Mouse (Mus musculus) lung, postnatal 10 days (tissue): ENCODE measurements around the gene Gabrg3.

Experiments used
- DNase-seq: peaks from one replicate; pipeline ENCODE4 v3.0.0; 2021

Gene Gabrg3

DNA sequence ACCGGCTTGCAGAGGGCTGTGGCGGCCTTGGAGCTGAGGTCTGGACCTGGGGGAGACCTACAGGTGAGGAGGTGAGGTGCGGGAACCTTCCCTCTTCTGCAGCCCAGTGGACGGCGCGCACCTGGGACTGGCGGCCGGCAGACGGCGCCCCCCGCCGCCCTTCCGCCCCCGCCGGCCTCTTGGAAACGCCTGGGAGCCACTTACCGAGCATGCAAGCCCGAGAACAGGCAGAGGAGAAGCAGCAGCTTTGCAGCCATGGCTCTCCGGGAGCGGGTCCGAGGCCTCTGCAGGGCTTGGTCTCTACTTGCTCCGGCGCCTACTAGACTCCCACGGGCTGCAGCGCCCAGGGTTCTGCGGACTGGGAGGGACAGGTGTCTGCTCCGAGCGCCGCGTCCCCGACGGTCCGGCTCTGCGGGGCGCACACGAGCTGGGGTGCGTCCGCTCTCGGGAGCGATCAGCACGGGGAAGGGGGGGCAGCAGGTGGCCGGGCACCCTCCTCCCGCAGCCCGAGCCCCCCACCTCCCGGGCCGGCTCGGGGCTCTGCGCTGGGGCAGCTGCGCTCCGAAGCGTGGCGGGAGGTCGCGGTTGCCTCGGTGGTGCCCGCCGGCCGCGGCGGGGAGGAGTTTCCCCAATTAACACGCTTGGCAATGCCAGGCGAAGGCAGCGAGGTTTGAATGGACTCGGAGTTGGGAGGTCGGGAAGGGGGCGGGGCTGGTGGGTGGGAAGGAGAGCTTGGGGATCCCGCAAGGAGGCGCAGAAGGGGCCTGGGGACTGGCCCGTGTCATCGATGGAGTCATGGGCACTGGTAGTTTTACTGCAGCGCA, at the start of gene Gabrg3:
Gabrg3 (minus strand) TSS at position 672 of the 824 bp plus-strand sequence.
- DNase-seq: no peak

DNA sequence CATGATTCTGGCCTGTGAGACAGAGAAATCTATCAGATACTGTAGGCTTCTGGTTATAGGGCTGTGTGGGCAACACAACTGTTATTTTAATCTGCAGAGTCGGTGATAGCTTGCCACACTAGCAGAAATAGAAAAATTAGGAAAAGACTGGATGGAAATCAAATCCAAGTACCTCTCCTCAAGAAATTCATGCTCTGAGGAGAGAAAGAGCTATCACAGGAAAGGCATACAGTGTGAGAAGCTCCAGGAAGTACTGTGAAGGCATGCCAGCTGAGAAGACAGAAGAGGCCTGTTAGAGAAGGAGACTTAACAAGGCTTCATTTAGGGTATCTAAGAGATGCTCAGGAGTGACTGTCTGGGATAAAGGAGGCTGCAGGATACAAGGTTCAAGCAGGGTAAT, 35.7 kb upstream of the Gabrg3 start:
- no peak for DNase-seq

DNA sequence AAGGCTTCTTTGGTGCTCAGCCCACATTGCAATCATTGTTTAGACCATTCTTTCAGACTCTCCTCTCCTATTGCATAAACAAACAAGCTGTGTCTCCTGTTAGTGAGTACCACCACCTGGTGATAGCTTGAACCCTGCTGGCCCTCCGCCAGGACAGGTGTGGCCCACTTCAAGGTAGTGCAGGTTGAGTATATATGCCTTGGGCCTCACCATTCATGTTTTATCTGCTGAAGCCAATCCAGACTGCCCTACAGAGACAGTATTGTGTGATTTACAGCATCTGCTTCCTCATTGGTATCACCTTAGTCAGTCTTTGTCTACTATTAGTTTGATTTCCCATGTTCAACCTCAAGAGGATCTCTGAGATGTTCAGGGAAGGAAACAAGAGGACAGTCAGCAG, 34.1 kb upstream of the Gabrg3 start:
- no peak for DNase-seq

DNA sequence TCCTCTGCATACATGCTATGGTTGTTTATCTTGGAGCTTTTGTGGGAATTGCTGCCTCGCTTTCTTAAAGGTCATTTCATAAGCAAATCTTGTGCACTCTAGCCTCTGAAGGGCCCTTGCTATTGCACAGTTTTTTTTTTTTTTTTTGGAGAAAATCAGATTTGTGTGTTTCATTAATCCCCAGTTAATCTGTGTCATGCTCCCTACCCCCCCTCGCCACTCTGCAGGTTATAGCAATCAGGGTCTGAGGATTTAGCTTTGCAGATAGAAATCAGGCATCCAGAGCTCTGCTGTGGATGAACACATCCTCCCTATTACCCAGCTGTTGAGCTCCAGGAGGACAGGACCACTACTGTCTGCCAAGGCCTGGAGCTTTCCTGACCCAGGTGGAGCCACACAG, 32.4 kb upstream of the Gabrg3 start, which contains the start of gene Gabrb3:
Gabrb3 (plus strand) TSS at position 301 of the 400 bp plus-strand sequence.
- DNase-seq: no peak

DNA sequence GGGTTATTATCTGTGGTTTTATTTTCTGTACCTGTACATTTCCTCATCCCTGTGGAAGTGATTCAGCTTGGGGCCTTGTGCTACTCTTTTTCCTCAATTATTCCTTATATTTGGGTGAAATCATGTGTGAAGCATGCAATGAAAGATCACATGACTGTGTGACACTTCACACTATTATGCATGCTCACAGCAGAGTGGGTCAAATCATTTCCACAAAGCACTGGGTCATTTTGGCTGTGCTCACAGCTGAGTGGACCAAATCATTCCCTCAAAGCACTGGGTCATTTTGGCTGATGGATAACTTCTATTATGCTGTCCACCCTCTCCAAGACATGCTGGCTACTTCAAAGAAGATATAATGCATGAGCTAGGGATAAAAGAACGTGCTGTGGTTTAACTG, 25.9 kb upstream of the Gabrg3 start:
- DNase-seq: no peak

DNA sequence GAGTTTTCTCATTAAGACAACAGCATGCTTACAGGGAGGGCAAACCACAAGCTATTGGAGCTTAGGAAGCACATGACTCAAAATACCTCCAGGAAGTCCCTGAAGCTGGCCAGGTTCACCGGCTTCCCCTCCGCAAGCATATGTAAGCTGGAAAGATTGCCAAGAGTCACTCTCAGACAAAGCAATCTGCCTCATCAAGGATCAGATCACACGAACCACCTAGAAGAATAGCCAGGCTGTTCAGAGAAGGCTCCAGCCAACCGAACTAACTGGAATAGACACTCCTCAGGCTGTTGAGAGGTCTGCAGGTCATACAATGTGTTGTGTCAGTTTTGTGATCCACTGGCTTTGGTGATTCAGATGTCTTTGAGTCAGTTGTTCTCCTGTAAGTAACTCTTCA, 24.2 kb upstream of the Gabrg3 start:
- DNase-seq: no peak

DNA sequence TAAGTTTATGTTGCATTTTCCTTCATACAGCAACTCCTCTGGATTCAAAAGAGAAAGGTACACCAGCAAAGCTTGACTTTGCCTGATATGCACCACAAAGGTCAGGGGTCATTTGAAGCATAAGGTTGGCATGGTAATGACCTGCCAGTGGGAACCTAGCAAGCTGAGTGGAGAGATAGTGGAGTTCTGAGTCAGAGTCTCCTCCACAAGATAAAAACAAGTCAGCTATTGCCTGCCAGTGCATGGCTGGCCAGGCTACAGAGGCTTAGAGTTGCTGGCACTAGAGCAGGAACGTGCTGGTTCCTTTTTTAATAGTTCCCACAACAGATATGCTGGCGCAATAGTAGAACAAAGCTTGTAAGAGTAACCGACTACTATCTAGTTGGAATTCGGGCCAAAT, 6.6 kb upstream of the Gabrg3 start:
- DNase-seq: no peak

DNA sequence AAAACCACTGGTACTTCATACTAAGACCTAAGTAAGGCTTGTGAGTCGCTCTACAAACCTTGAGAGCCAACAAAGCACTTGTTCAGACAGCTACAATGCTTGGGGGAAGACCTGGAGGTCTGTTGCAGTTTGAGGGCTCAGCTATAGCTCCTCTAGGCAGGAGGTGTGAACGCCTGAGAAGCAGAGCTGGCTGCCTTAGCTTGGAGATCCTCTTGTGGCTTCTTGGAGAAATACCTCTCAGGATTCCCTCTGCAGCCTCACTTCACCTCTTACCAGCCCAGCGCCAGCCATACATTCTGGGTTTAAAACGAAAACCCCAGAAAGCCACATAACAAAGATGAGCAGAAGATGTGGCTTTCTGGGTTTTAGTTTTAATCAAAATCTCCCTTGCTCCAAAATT, 3.1 kb upstream of the Gabrg3 start:
- DNase-seq: no peak

DNA sequence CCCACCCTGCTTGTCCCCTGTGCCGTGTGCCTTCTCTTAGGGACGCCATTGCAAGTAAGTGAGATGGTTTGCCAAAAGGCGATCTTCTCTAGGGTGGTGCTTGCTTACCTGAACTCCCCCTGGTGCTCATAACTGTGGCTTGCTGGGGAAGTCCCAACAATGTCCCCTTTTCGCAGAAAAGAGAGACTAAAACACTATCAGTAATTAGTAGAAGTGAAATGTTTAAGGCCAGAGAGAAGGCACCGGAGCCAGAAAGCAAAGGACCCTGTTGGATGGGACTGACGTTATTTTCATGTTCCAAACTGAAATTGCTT, 310 bp upstream of the Gabrg3 start:
- no peak for DNase-seq

DNA sequence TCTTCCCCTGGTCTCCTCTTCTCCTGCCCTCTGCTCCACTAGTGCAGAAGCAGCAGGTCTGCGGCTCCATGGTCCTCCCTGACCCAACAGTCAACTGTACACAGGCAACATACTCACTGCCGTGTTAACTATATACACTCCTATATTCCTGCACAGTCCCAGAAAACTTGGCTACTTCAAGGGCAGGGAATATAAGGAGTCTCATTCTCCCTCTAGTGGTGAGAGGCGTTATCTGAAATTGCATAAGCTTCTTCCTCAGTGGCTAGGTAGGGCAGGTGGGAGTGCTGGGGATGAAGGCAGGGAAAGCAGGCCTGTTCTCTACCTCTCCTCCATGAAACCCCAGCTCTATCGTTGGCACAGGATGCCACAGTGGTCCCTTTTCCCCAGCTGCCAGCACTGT, 2.9 kb downstream of the Gabrg3 start:
- peak; percentile 6 for DNase-seq

DNA sequence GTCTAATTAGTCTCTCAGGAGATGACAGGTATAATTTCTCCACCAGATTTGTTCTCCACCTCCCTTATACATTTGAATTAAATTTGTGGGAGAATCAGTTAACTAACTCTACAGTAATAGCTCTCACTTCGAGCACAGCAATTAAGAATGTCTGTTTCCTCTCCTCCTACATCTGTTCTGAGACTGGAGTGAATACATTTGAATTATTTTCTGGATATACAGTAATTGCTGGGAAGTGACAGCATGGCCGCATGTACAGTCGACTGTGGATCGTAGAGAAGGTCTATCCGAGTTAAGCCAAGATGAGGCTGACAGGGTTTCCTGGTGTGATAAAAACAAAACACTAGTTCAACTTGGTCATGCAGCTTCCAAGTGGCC, 21.0 kb downstream of the Gabrg3 start:
- no peak for DNase-seq

DNA sequence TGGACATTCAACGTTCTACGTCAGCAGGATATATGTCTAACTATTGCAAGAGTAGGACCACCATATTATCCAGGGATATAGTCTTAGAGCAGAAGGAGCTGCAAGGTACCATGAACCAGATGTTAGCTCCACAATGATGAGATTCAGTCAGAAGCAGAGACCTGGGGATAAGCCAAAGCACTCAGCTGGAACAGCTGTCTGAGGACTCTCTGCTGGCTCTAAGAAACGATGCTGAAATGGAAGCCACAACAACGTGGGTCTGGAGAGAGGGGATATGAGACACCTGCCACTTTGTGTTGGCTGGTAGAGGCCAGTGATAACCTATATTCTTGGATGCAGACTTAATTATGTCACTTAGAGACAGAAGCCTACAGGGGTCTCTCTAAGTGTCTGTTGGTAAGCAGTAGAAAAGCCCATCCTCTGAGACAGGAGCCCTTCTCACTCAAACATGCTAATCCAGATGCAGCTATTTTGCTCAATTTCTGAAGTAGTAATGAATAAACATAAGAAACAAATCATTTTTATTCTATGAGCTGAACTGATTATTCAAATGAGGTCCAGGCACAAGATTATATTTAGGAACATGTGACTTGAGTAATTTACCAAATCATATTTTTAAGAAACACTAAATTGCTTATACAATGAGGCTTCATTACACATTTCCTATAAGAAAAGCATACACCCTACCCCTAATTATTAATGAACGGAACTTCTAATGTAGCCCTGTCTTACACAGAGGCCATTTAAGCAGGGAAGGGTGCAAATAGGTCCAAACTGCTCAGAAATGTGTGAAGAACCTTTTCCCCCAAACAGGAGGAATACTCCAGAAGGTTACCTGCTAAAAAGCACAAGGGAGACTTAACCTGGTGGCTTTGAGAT, 21.6 kb downstream of the Gabrg3 start:
- DNase-seq: peak; percentile 6

DNA sequence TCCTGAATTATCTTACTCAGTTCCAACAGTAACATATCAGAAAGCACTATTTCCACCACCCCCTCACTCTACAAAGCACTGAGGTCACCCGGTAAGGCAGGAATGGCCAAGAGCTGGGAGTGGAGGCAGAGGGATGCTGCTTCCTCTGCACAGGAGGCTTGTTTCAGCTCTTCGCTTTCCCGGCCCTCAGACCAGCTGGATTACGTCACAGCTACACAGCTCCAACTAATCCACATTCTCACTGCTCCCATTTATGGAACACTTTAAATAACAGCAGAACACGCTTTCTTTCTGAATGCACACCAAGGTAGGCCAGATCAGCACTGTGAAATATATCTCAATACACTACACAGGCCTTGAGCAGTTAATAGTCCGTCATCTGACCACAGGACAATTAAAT, 23.2 kb downstream of the Gabrg3 start:
- DNase-seq: no peak

DNA sequence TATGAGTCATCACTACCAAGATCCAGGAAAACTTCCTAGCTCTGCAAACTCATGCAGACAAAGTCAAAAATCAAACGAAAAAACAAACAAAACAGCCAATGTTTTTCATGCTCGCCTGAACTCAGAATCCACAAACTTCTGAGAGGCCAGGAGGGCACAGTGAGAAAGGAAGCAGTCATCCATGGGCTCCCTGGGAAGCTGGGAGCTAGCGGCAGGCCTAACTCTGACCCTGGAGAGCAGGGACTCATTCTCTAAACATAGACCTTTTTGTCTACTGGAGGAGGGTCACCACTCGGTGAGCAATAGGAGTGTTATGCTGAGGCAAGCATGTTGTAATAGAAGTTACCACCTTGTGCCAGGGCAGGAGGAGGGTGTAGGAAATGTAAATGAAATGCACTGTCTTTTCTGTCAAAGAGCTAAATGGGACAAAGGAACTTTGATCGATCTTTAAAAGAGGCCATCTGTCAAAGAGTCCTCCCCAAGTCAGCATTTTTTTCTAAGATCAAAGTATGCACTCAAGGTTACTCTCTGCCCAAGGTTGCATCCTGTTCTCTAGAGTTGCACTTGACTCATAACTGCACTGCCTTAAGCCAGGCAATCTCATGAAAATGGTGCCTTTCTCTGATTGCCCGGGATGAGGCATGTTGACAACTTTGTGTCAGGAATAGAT, 29.0 kb downstream of the Gabrg3 start:
- no peak for DNase-seq

DNA sequence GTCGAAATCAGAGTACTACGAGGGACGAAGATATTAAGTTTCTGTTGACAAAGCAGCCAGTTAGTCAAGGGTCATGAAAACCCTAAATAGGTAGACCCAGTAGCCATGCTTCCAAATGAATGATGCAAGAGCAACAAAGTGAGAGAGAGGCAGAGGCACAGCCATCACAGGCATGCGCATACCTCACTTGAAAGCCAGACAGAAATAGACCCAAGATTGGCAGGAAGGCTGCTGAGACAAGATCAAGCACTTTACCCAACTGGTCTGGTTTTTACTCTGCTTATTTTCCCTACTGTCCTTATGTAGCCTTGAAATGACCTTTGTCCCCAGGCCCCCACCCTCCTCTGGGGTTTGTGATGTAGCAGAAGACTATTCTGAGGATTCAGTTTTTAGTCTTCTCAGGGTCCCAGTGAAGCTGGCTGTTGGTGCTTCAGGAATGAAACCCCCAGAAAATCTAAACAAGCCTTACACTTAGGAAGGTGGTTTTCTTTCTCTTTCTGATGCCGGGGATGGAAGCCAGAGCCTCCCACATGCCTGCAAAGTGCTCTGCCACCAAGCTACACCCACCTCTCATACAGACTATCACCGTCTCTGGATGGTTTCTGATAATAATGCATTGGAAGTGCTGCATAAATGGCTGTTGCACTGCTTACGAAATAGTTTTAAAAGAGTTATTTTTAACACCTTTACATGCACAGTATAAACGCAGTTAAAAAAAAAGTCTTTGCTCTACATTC, 30.3 kb downstream of the Gabrg3 start:
- no peak for DNase-seq

DNA sequence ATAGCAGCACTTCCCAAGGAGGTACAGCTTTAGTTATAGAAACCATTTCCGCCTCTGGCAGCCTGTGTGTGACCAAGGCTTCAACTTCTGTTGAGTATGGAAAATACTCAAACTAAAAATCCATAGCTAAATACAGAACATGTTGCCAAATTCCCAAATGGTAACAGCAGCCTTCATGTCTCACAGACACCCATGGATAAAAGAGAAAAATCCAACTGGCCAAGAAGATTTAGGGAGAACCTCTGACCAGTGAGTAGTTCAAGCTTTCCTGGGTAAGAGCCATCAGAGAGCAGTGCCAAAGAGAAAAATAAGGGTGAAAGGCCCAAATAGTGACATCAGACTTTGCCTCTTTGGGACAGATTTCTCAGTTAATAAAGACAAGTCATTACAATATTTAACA, 38.2 kb downstream of the Gabrg3 start:
- DNase-seq: peak; percentile 40

DNA sequence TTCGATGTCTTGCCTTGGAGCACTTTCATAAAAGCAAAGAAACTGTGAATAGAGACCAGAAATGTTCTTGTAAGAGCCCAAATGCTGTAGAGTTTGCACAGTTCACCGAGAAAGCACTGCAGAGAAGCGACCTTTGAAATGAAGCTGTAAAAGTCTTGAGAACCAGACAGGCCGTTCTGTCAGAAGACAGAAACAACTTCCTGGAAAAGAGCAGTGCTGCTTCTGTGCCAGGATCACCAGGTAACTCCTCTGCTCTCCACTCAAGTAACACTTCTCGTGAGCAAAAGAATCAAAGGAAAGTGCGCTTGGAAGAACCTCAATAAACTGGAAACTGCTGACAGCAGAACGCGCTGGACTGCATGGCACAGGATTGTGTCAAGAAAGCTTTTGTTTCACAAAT, 45.1 kb downstream of the Gabrg3 start:
- no peak for DNase-seq

DNA sequence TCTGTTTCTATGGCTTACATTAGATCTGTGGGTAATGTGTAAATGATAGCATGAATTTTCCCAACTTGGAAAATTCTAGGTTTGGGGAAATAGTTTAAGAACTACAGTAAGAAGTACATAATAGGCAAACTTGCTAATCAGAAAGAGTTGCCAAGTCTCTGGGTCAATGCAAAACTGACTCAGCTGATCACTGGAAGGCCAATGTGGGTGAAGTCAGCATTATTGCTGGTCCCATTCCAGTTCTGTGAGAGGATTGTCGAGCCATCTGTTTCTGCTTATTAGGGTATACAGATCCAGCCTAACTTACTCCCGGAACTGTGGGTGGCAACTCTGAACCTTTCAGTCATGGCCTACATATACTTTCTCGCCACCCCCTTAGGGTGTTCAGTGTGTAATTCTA, 55.8 kb downstream of the Gabrg3 start:
- DNase-seq: no peak

DNA sequence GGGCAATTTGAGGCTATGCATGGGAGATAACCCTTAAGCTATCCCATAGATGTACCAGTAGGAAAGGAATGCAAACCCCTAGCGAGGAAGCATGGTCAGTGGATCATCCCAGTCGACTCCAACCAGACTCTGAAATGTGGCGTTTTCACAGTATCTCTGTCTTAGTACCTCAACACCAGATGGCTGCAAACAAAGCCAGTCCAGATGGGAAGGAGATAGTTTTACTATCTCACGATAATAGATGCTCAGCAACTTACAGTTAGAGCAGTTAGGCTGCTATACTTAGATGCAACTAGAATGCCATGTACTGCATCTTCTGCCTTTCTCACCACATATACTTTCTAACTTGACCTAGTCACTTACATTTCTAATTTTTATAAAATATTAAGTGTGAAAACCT, 56.7 kb downstream of the Gabrg3 start:
- DNase-seq: no peak

DNA sequence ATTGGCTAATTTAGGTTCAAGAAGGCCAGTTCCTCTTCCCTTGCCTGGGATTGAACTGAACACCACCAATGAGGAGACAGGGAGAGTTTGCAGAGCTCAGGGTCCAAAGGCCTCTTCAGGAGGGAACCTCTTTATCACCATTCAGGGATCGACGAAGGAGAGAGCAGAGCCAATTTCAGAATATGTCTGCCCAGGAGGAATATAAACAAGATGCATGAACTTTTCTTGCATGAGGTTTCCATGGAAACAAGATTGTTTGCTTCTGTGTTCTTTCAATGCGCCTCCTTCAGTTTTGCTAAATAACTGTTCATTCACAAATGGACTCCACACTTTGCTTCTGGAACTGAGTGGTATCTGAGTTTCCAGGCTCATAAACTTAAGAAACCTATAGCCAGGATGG, 62.5 kb downstream of the Gabrg3 start:
- no peak for DNase-seq

DNA sequence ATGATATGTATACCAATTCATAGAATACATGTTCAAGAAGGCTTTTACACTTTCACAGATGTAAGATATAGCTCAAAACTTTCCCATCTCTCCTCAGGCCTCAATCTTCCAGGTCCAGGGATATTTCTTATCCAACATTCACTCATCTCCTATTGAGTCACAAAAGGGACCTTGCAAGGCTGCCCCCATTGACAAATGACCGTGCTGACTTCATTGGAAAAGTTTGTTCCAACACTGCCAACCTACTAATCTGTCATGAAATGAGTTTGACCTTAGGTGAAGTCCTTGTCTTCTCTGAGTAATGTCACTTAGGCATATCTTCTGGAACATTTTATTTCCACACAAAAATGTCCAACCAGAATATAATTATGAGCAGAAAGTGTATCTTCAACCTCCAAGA, 64.9 kb downstream of the Gabrg3 start:
- no peak for DNase-seq

DNA sequence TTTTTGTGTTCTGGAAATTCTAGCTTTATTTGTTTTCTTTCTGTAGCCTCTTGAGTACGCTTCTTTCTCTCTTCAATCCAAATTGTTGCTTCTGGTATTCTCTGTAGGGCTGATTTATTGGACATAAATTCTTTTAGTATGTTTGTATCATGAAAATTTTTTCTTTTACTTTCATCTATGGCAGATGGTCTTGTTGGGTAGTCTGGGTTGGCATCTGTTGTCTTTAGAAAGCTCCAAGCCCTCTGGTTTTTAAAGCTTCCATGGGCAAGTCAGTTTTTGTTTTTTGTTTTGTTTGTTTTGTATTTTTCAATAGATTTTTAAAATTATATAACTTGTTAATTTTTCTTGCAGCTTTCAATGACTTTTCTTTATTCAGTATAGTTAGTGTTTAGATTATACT, 72.0 kb downstream of the Gabrg3 start:
- no peak for DNase-seq

DNA sequence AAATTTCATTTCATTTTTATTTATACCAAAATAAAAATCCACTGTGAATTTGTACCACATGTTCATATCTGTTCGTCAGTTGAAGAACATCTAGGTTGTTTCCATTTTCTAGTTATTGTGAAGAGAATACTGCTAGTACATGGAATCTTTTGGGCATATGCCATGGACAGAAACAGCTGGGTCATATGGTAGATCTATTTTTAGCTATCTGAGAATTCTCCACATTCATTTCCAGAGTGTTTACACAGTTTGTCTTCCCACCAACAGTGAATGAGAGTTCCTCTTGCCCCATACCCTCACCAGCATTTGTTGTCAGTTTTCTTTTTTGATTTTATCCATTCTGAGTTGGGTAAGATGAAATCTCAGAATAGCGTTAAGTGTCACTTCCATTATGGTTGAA, 75.0 kb downstream of the Gabrg3 start:
- no peak for DNase-seq
